Mouse (Mus musculus): ENCODE data around the gene Mtrex. TPM values are rescaled to one million over a fixed set of nuclear protein-coding genes. Genes with fewer than 3 reads are reported as not detected.

The Mtrex gene
- polyA plus RNA-seq, 1 experiment from 2014 or later, result 57.3 TPM

DNA sequence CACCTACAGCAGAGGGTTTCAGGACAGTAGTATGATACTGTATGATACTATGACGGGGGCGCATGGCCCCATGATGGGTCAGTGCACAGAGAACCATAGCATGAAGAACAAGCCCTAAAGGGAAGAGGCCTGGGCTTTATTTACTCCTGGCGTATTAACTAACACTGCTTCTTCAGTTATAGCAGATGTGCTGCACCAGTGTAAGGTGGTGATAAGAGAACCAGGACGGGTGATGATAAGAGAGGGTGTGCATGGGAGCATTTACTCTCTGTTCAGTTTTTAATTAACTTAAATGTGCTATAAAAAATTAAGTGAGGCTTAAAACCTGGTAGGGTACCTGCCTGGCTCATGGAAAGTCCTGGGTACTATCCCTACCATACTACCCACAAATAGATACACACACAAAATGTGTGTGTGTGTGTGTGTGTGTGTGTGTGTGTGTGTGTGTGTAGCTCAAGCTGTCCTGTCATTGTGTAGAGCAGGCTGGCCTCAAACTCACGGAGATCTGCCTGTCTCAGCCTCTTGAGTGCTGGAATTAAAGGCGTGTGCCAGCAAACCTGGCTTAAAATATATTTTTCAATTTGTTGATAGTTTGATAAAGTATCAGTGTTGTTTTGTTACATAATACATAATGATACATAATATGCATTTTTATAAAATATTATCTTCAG is 88.5 kb downstream of the Mtrex start:
- H3K36me3 ChIP-seq (ENCODE audit: control insufficient read depth, insufficient read depth, low read length), result 0 out of 2 replicates have a peak, but pooled peaks cover 3% of the 10 kb centered on the region
- WGBS, result 94% methylated on average over 6 of the region's 6 CpGs
- H3K4me1 ChIP-seq (ENCODE audit: control insufficient read depth, insufficient read depth, low read length), result peaks cover 2% of the 10 kb centered on the region; the same call in 1 of the 2 replicates
- no peaks in the 10 kb centered on the region for H3K27me3 ChIP-seq (ENCODE audit: control insufficient read depth, insufficient read depth, low read depth, low read length)
- H3K27ac ChIP-seq (ENCODE audit: low read length), result no peak overlapping the region
- no peak for ATAC-seq
- no peak overlapping the region for H3K4me2 ChIP-seq (ENCODE audit: low read length)
- no peaks in the 10 kb centered on the region for H3K9me3 ChIP-seq (replicated peaks; ENCODE audit: control insufficient read depth, low read length, poor library complexity, severe bottlenecking)
- no peak overlapping the region for H3K9ac ChIP-seq (ENCODE audit: low read depth, low read length)
- H3K4me3 ChIP-seq (ENCODE audit: low read depth, low read length), result no peak overlapping the region

- no peaks in the 10 kb centered on the region for H3K9me3 ChIP-seq (replicated peaks; ENCODE audit: control insufficient read depth, low read length, poor library complexity, severe bottlenecking)
- H3K27me3 ChIP-seq (ENCODE audit: control insufficient read depth, insufficient read depth, low read depth, low read length), result no peaks in the 10 kb centered on the region
- WGBS, result 83% methylated on average over 9 of the region's 9 CpGs
- H3K27ac ChIP-seq (ENCODE audit: low read length), result no peak overlapping the region
- no peaks in the 10 kb centered on the region for H3K36me3 ChIP-seq (ENCODE audit: control insufficient read depth, insufficient read depth, low read length)
- H3K4me2 ChIP-seq (ENCODE audit: low read length), result no peak overlapping the region
- H3K4me3 ChIP-seq (ENCODE audit: low read depth, low read length), result no peak overlapping the region
- H3K9ac ChIP-seq (ENCODE audit: low read depth, low read length), result no peak overlapping the region
- peaks cover 9% of the 10 kb centered on the region for H3K4me1 ChIP-seq (ENCODE audit: control insufficient read depth, insufficient read depth, low read length)
- no peak for ATAC-seq
Observed at GRCm38 (mm10) chr13:112837621-112838155, 89.5 kb downstream of the Mtrex start.

DNA sequence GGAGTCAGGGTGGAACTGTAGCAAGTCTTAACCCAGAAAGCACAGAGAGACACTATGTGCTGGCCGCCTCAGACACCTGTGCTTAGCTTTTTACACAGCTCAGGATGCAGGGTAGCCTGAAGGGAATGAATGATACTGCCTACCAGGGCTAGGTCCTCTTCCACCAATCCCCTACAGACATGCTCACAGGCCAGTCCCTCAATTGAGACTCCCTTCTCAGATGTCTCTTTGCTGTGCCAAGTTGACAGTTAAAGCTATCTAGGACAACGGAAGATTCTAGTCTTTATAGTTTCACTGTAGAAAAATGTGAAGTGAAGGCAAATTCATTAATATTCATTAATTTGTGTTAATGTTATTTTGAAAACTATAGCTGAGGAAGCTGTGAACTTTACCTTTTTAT is 90.2 kb downstream of the Mtrex start:
- ATAC-seq, result no peak
- H3K36me3 ChIP-seq (ENCODE audit: control insufficient read depth, insufficient read depth, low read length), result no peaks in the 10 kb centered on the region
- no peaks in the 10 kb centered on the region for H3K9me3 ChIP-seq (replicated peaks; ENCODE audit: control insufficient read depth, low read length, poor library complexity, severe bottlenecking)
- no peak overlapping the region for H3K4me3 ChIP-seq (ENCODE audit: low read depth, low read length)
- no peak overlapping the region for H3K9ac ChIP-seq (ENCODE audit: low read depth, low read length)
- H3K27ac ChIP-seq (ENCODE audit: low read length), result no peak overlapping the region
- peaks cover 9% of the 10 kb centered on the region for H3K4me1 ChIP-seq (ENCODE audit: control insufficient read depth, insufficient read depth, low read length)
- H3K27me3 ChIP-seq (ENCODE audit: control insufficient read depth, insufficient read depth, low read depth, low read length), result no peaks in the 10 kb centered on the region
- no peak overlapping the region for H3K4me2 ChIP-seq (ENCODE audit: low read length)
- 77% methylated on average over 2 of the region's 2 CpGs for WGBS

GRCm38 (mm10) chr13:112835113-112835512 is 92.1 kb downstream of the Mtrex start:
- H3K9me3 ChIP-seq (replicated peaks; ENCODE audit: control insufficient read depth, low read length, poor library complexity, severe bottlenecking), result no peaks in the 10 kb centered on the region
- no peak overlapping the region for H3K27ac ChIP-seq (ENCODE audit: low read length)
- H3K9ac ChIP-seq (ENCODE audit: low read depth, low read length), result no peak overlapping the region
- peak overlapping the region; percentile 23; the same call in 1 of the 2 replicates for H3K4me2 ChIP-seq (ENCODE audit: low read length)
- no peak overlapping the region for H3K4me3 ChIP-seq (ENCODE audit: low read depth, low read length)
- no peak for ATAC-seq
- H3K27me3 ChIP-seq (ENCODE audit: control insufficient read depth, insufficient read depth, low read depth, low read length), result no peaks in the 10 kb centered on the region
- H3K4me1 ChIP-seq (ENCODE audit: control insufficient read depth, insufficient read depth, low read length), result peaks cover 9% of the 10 kb centered on the region
- WGBS, result 26% methylated on average over 12 of the region's 12 CpGs
- no peaks in the 10 kb centered on the region for H3K36me3 ChIP-seq (ENCODE audit: control insufficient read depth, insufficient read depth, low read length)

DNA sequence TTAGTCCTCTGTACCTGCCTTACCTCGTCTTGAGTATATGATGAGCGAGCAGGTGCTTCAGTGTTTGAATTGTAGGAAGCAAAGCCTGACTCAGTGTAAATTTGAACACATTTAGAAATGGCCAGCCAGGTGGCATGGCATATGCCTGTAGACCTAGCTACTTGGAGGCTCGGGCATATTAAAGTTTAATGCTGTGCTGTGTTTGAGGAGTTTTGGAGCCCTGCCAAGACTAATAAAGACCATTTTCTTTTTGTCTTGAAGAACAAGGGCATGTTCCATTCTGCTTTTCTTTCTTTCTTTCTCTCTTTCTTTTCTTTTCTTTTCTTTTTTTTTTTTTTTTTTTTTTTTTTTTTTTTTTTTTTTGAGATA is 93.3 kb downstream of the Mtrex start:
- 72% methylated on average over 3 of the region's 3 CpGs for WGBS
- H3K9me3 ChIP-seq (replicated peaks; ENCODE audit: control insufficient read depth, low read length, poor library complexity, severe bottlenecking), result no peaks in the 10 kb centered on the region
- ATAC-seq, result no peak

DNA sequence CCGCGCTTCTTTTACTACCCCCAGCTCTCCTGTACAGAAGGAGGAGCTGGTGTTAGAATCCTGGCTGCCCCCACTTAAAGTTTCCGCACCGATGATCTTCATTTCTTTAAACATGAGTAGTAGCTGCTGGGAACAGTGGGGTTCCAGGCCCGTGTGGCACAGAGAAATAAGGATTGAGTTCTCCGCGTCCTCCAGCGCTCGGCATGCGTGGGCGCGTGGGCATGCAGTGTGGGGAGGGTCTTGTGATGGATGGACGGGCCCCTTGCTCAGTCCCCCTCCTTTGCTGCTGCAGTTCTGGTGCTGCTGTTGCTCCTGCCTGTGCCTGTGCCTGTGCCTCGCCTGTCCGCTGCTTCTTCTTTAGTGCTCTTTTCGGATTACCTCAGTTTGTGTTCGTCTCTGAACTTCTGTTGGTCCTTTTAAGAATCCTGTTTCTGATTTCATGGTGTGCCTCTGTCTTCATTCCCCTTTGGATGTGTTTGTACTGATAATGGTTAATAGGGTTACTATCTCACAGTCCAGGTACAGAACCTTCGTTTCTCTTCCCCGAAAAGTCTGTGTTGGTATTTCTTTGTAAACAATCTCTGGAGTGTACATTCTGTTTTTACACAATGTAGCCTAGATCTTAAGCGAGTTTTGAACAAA is 93.8 kb downstream of the Mtrex start:
- H3K4me3 ChIP-seq (ENCODE audit: low read depth, low read length), result no peak overlapping the region
- WGBS, result 48% methylated on average over 20 of the region's 20 CpGs
- ATAC-seq, result no peak
- H3K4me1 ChIP-seq (ENCODE audit: control insufficient read depth, insufficient read depth, low read length), result peaks cover 9% of the 10 kb centered on the region
- no peak overlapping the region for H3K9ac ChIP-seq (ENCODE audit: low read depth, low read length)
- no peaks in the 10 kb centered on the region for H3K36me3 ChIP-seq (ENCODE audit: control insufficient read depth, insufficient read depth, low read length)
- H3K4me2 ChIP-seq (ENCODE audit: low read length), result peak overlapping the region; percentile 32
- no peaks in the 10 kb centered on the region for H3K27me3 ChIP-seq (ENCODE audit: control insufficient read depth, insufficient read depth, low read depth, low read length)
- H3K27ac ChIP-seq (ENCODE audit: low read length), result no peak overlapping the region
- no peaks in the 10 kb centered on the region for H3K9me3 ChIP-seq (replicated peaks; ENCODE audit: control insufficient read depth, low read length, poor library complexity, severe bottlenecking)

More for the DNA sequence above, 93.3 kb downstream of the Mtrex start:
- H3K27ac ChIP-seq (ENCODE audit: low read length), result no peak overlapping the region
- H3K36me3 ChIP-seq (ENCODE audit: control insufficient read depth, insufficient read depth, low read length), result no peaks in the 10 kb centered on the region
- peaks cover 9% of the 10 kb centered on the region for H3K4me1 ChIP-seq (ENCODE audit: control insufficient read depth, insufficient read depth, low read length)
- H3K4me2 ChIP-seq (ENCODE audit: low read length), result no peak overlapping the region
- H3K9ac ChIP-seq (ENCODE audit: low read depth, low read length), result no peak overlapping the region
- H3K27me3 ChIP-seq (ENCODE audit: control insufficient read depth, insufficient read depth, low read depth, low read length), result no peaks in the 10 kb centered on the region
- no peak overlapping the region for H3K4me3 ChIP-seq (ENCODE audit: low read depth, low read length)

DNA sequence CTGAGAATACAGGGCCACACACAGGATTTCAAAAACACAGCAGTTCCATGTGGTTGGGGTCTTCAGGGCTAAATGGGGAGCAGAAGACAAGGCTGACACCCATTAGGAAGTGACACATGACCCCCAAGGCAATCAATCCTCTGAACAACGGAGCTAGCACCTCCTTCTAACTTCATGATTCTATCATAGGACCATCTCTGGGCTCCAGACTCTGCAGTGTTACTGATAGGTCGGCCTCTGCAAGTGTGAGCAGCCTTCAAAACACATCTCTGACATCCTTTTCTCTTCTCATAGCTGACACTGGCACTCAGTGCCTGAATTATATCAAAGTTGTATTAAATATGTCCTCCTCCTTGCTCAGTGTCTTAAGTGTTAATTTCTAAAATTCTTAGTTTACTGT is 94.6 kb downstream of the Mtrex start:
- Histone ChIP-seq H3K4me1 (ENCODE audit: control insufficient read depth, insufficient read depth, low read length) (peaks cover 9% of the 10 kb centered on the region), H3K9ac (ENCODE audit: low read depth, low read length) (no peak overlapping the region), H3K27ac (ENCODE audit: low read length) (no peak overlapping the region), H3K4me2 (ENCODE audit: low read length) (no peak overlapping the region), H3K27me3 (ENCODE audit: control insufficient read depth, insufficient read depth, low read depth, low read length) (no peaks in the 10 kb centered on the region), H3K4me3 (ENCODE audit: low read depth, low read length) (no peak overlapping the region), H3K36me3 (ENCODE audit: control insufficient read depth, insufficient read depth, low read length) (no peaks in the 10 kb centered on the region), H3K9me3 (replicated peaks; ENCODE audit: control insufficient read depth, low read length, poor library complexity, severe bottlenecking) (no peaks in the 10 kb centered on the region)
- 72% methylated on average over 2 of the region's 2 CpGs for WGBS
- ATAC-seq, result no peak

DNA sequence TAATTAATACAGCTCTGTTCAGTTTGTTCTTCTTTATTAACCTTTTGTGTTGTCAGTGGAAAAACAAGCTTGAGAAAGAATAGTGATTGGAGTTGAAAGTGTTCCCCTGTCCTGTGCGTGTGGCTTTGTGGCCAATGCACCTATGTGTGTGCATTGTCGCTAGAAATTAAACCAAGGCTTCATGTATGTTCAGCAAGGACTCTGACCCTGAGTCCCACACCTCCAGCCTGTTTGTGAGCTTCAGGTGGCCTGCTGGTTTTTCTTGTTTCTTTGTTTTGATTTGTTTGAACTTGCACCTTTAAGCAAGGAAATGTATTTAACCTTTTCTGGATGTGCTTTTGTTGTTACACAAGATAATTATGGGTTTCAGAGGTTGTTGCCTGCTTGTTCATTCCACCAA is 97.6 kb downstream of the Mtrex start:
- Histone ChIP-seq H3K4me2 (ENCODE audit: low read length) (no peak overlapping the region), H3K9me3 (replicated peaks; ENCODE audit: control insufficient read depth, low read length, poor library complexity, severe bottlenecking) (no peaks in the 10 kb centered on the region), H3K27me3 (ENCODE audit: control insufficient read depth, insufficient read depth, low read depth, low read length) (no peaks in the 10 kb centered on the region), H3K4me1 (ENCODE audit: control insufficient read depth, insufficient read depth, low read length) (peaks cover 9% of the 10 kb centered on the region), H3K36me3 (ENCODE audit: control insufficient read depth, insufficient read depth, low read length) (no peaks in the 10 kb centered on the region), H3K9ac (ENCODE audit: low read depth, low read length) (no peak overlapping the region), H3K27ac (ENCODE audit: low read length) (no peak overlapping the region), H3K4me3 (ENCODE audit: low read depth, low read length) (no peak overlapping the region)
- WGBS, result 94% methylated on average over 2 of the region's 2 CpGs
- ATAC-seq, result no peak

- Histone ChIP-seq H3K4me3 (ENCODE audit: low read depth, low read length) (no peak overlapping the region), H3K4me2 (ENCODE audit: low read length) (no peak overlapping the region), H3K9ac (ENCODE audit: low read depth, low read length) (no peak overlapping the region), H3K27ac (ENCODE audit: low read length) (no peak overlapping the region), H3K4me1 (ENCODE audit: control insufficient read depth, insufficient read depth, low read length) (no peaks in the 10 kb centered on the region), H3K36me3 (ENCODE audit: control insufficient read depth, insufficient read depth, low read length) (no peaks in the 10 kb centered on the region), H3K27me3 (ENCODE audit: control insufficient read depth, insufficient read depth, low read depth, low read length) (no peaks in the 10 kb centered on the region), H3K9me3 (replicated peaks; ENCODE audit: control insufficient read depth, low read length, poor library complexity, severe bottlenecking) (no peaks in the 10 kb centered on the region)
- 66% methylated on average over 6 of the region's 6 CpGs for WGBS
- 0 out of 2 replicates have a peak, but pooled peaks have one; percentile 58 for ATAC-seq
Observed at GRCm38 (mm10) chr13:112825479-112825878, 101.7 kb downstream of the Mtrex start.

Data from midbrain, embryonic 16.5 days (tissue).